Mouse (Mus musculus): ENCODE measurements around the gene Rab11fip3. TPM values are rescaled to one million over a fixed set of nuclear protein-coding genes. Genes with fewer than 3 reads are reported as not detected.
"Not testable (repeated sequence)": the region's sequence is repeated elsewhere in the genome, so short reads cannot be mapped to it uniquely, and the experiment has no call there.

The Rab11fip3 gene
- total RNA-seq (2021): 10 to 100 TPM; 97.8 to 98.4 TPM
- long read RNA-seq, experiment 1, full-length matches to known transcripts: 73 of 109 reads
- long read RNA-seq, experiment 1, partial matches to known transcripts: 14 of 109 reads
- long read RNA-seq, experiment 1, other reads (novel, unspliced or antisense): 22 of 109 reads
- long read RNA-seq, experiment 2, full-length matches to known transcripts: 37 of 58 reads
- long read RNA-seq, experiment 2, partial matches to known transcripts: 11 of 58 reads
- long read RNA-seq, experiment 2, other reads (novel, unspliced or antisense): 10 of 58 reads

- peak; percentile 80 to 85 for DNase-seq (ENCODE audit: low spot score in 2 of 2)
Observed at GRCm38 (mm10) chr17:26068831-26069739, at the start of gene Rab11fip3. Gene Rab11fip3, minus strand, starts transcription at chr17:26069555.

- no peak for DNase-seq (ENCODE audit: low spot score in 2 of 2)
Observed at GRCm38 (mm10) chr17:26116503-26117258, 47.3 kb upstream of the Rab11fip3 start.

GRCm38 (mm10) chr17:26115956-26116487 is 46.7 kb upstream of the Rab11fip3 start:
- DNase-seq (ENCODE audit: low spot score in 2 of 2): no peak

GRCm38 (mm10) chr17:26115205-26115898 is 46.0 kb upstream of the Rab11fip3 start:
- no peak for DNase-seq (ENCODE audit: low spot score in 2 of 2)

GRCm38 (mm10) chr17:26114461-26114860 is 45.1 kb upstream of the Rab11fip3 start:
- not testable (repeated sequence) for DNase-seq (ENCODE audit: low spot score in 2 of 2)

GRCm38 (mm10) chr17:26114061-26114460 is 44.7 kb upstream of the Rab11fip3 start:
- DNase-seq (ENCODE audit: low spot score in 2 of 2): no peak

GRCm38 (mm10) chr17:26113181-26113948 is 44.0 kb upstream of the Rab11fip3 start, which contains the start of gene Tmem8:
Gene Tmem8, plus strand, starts transcription at chr17:26113299.
- peak; percentile 63 to 67 for DNase-seq (ENCODE audit: low spot score in 2 of 2)

- no peak for DNase-seq (ENCODE audit: low spot score in 2 of 2)
Observed at GRCm38 (mm10) chr17:26112751-26113150, 43.4 kb upstream of the Rab11fip3 start.

- DNase-seq (ENCODE audit: low spot score in 2 of 2): no peak
Observed at GRCm38 (mm10) chr17:26111722-26112121, 42.4 kb upstream of the Rab11fip3 start.

- no peak for DNase-seq (ENCODE audit: low spot score in 2 of 2)
Observed at GRCm38 (mm10) chr17:26111024-26111423, 41.7 kb upstream of the Rab11fip3 start.

- no peak for DNase-seq (ENCODE audit: low spot score in 2 of 2)
Observed at GRCm38 (mm10) chr17:26110156-26110555, 40.8 kb upstream of the Rab11fip3 start.

GRCm38 (mm10) chr17:26105619-26106018 is 36.3 kb upstream of the Rab11fip3 start:
- no peak for DNase-seq (ENCODE audit: low spot score in 2 of 2)

- DNase-seq (ENCODE audit: low spot score in 2 of 2): peak in 1 of 2 experiments; percentile 49
Observed at GRCm38 (mm10) chr17:26101478-26101877, 32.1 kb upstream of the Rab11fip3 start.

- DNase-seq (ENCODE audit: low spot score in 2 of 2): no peak
Observed at GRCm38 (mm10) chr17:26100166-26100565, 30.8 kb upstream of the Rab11fip3 start.

- not testable (repeated sequence) for DNase-seq (ENCODE audit: low spot score in 2 of 2)
Observed at GRCm38 (mm10) chr17:26099316-26099715, 30.0 kb upstream of the Rab11fip3 start.

- no peak for DNase-seq (ENCODE audit: low spot score in 2 of 2)
Observed at GRCm38 (mm10) chr17:26098461-26098860, 29.1 kb upstream of the Rab11fip3 start.

- peak; percentile 68 to 80 for DNase-seq (ENCODE audit: low spot score in 2 of 2)
Observed at GRCm38 (mm10) chr17:26095121-26095740, 25.9 kb upstream of the Rab11fip3 start, which contains the start of gene Nme4. Gene Nme4, minus strand, starts transcription at chr17:26095602.

- DNase-seq (ENCODE audit: low spot score in 2 of 2): no peak
Observed at GRCm38 (mm10) chr17:26094531-26095110, 25.3 kb upstream of the Rab11fip3 start.

Data from left cerebral cortex, adult 18-20 months (tissue).